8 mouse cellular contexts compared by ENCODE assay signal in the genomic region with DNA sequence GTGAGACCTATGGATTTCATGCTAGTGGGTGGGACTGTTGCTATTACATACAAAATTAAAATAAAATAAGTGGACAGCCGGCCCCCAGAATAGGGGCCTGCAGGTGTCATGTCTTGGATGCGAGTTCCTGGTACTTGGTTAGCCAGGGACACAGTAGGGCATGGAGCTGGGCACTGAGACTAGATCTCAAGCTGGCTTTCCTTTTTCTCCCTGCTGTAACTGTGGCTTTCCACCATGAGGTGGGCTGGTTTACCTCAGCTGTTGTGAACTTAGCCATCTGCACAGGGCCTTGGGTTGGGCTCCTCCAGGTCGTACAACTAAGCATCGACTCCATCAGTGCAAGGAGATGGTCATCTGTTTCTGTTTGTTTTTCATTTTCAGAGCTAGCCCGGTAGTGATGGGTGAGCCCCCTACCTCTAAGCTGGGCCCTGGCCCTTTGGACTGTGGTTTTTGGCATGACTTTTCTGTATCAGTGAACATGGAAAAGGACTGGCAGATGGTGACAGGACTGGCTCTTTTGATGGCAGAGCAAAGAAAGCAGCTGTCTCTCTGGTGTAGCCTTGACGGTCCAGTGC. TPM values are rescaled to one million over a fixed set of nuclear protein-coding genes. Genes with fewer than 3 reads are reported as not detected.
DNase-seq lines count a peak whose midpoint lies in the region; ATAC-seq and TF ChIP-seq lines count a peak whose summit lies in the region.
"Had no signal": no experiment of that assay in that cellular context is flagged by ENCODE, and none has a peak within 500 bp of the region (broad histone marks: within the 10 kb centered on the region; RNA-seq: fewer than 3 reads in every experiment).

No protein-coding gene starts in this region.

- peak overlapping the region; percentile 44 for H3K4me2 ChIP-seq in forebrain, embryonic 11.5 days (ENCODE audit: low read depth, low read length, severe bottlenecking)
- peak overlapping the region; percentile 65 for H3K4me2 ChIP-seq in neural tube, embryonic 15.5 days

- peaks cover 10% of the 10 kb centered on the region; the same call in 1 of the 2 replicates for H3K4me1 ChIP-seq in forebrain, embryonic 11.5 days (replicated peaks; ENCODE audit: control insufficient read depth, insufficient read depth, low read length)
- H3K4me1 ChIP-seq in limb, embryonic 10.5 days, result peaks cover 43% of the 10 kb centered on the region
- peaks cover 36% of the 10 kb centered on the region for H3K4me1 ChIP-seq in neural tube, embryonic 15.5 days

- no peaks in the 10 kb centered on the region for H3K9me3 ChIP-seq in forebrain, embryonic 11.5 days (ENCODE audit: control insufficient read depth, low read length)
- H3K9me3 ChIP-seq in limb, embryonic 10.5 days (replicated peaks), result no peaks in the 10 kb centered on the region
- H3K9me3 ChIP-seq in neural tube, embryonic 15.5 days (replicated peaks), result no peaks in the 10 kb centered on the region

- ATAC-seq in forebrain, embryonic 11.5 days (replicated peaks; ENCODE audit: low FRiP score), result no peak
- no peak for ATAC-seq in neural tube, embryonic 15.5 days (ENCODE audit: low FRiP score)

- peak overlapping the region; percentile 57 for H3K4me3 ChIP-seq in left cerebral cortex, adult 2 months
- peak overlapping the region; percentile 37; the same call in 1 of the 2 replicates for H3K4me3 ChIP-seq in forebrain, embryonic 11.5 days (ENCODE audit: low read depth, low read length)
- peak overlapping the region; percentile 54 for H3K4me3 ChIP-seq in limb, embryonic 10.5 days
- H3K4me3 ChIP-seq in neural tube, embryonic 15.5 days (replicated peaks), result peak overlapping the region; percentile 41; the same call in 1 of the 2 replicates

- no peaks in the 10 kb centered on the region for H3K36me3 ChIP-seq in forebrain, embryonic 11.5 days (ENCODE audit: control insufficient read depth, insufficient read depth, low read length)
- no peaks in the 10 kb centered on the region for H3K36me3 ChIP-seq in limb, embryonic 10.5 days
- no peaks in the 10 kb centered on the region for H3K36me3 ChIP-seq in neural tube, embryonic 15.5 days

- no peak for TF ChIP-seq CTCF in left cerebral cortex, adult 2 months (IDR thresholded peaks at IDR 0.05)

- H3K27ac ChIP-seq in left cerebral cortex, adult 2 months, result no peak overlapping the region
- no peak overlapping the region for H3K27ac ChIP-seq in forebrain, embryonic 11.5 days (ENCODE audit: low read depth, low read length)
- H3K27ac ChIP-seq in limb, embryonic 10.5 days, result no peak overlapping the region
- no peak overlapping the region for H3K27ac ChIP-seq in neural tube, embryonic 15.5 days (replicated peaks)

- no peak for DNase-seq in left cerebral cortex, adult 2 months (ENCODE audit: extremely low spot score in 1 of 2, low spot score in 2 of 2)
- DNase-seq in left cerebral cortex, postnatal 10 days (ENCODE audit: extremely low spot score in 1 of 2, low spot score in 2 of 2), result no peak
- no peak for DNase-seq in forebrain, embryonic 11.5 days (ENCODE audit: low spot score)
- DNase-seq in limb, embryonic 10.5 days (ENCODE audit: low spot score), result no peak
- no peak for DNase-seq in urinary bladder, adult 18-20 months (ENCODE audit: low spot score in 2 of 2)
- no peak for DNase-seq in adrenal gland, postnatal 14 days
- DNase-seq: adrenal gland, postnatal 10 days had no signal

- 71% methylated on average over 6 of the region's 6 CpGs for WGBS in forebrain, embryonic 11.5 days
- 71% methylated on average over 6 of the region's 6 CpGs for WGBS in limb, embryonic 10.5 days
- 71% methylated on average over 6 of the region's 6 CpGs for WGBS in neural tube, embryonic 15.5 days

- H3K9ac ChIP-seq in forebrain, embryonic 11.5 days (ENCODE audit: low read length), result no peak overlapping the region
- peak overlapping the region; percentile 24; the same call in 1 of the 2 replicates for H3K9ac ChIP-seq in neural tube, embryonic 15.5 days (replicated peaks)

- peaks cover 15% of the 10 kb centered on the region for H3K27me3 ChIP-seq in forebrain, embryonic 11.5 days (ENCODE audit: control insufficient read depth, insufficient read depth, low read length)
- peaks cover 33% of the 10 kb centered on the region for H3K27me3 ChIP-seq in limb, embryonic 10.5 days (ENCODE audit: low read depth, poor library complexity, severe bottlenecking)
- H3K27me3 ChIP-seq in neural tube, embryonic 15.5 days (replicated peaks), result peaks cover 32% of the 10 kb centered on the region

- intact Hi-C loops in left cerebral cortex, adult 2 months (cut with DNase I), result loop anchor here (5.0 to 10.0 kb wide), 2 partner anchors 146 to 401 kb away; a partner anchor contains a TSS
- intact Hi-C loops in left cerebral cortex, postnatal 10 days (cut with DNase I), result no loop called here

RNA-seq across cellular contexts. Expression of a gene that starts 3.8 kb away (rescaled TPM):
- 10 to 100 TPM; 11.4 to 12.3 TPM for total RNA-seq in left cerebral cortex, adult 2 months (2021)
- total RNA-seq in left cerebral cortex, postnatal 10 days (2021), result 1 to 10 TPM; 8.6 to 8.9 TPM
- polyA plus RNA-seq in forebrain, embryonic 11.5 days (2014; fragmentation: Nextera tagmentation; extraction: Ambion mirVana), result 3.4 and 4.6 TPM in 2 replicates
- polyA plus RNA-seq in limb, embryonic 10.5 days (2016; fragmentation: Nextera tagmentation; extraction: Ambion mirVana), result 3.9 and 6.2 TPM in 2 replicates
- 5.0 and 5.1 TPM in 2 replicates for polyA plus RNA-seq in neural tube, embryonic 15.5 days (2015; fragmentation: Nextera tagmentation; extraction: Ambion mirVana)
- total RNA-seq in adrenal gland, postnatal 14 days (2021), result 13.5 and 15.1 TPM in 2 replicates

RNA-seq across cellular contexts. Expression of a gene that starts 5.5 kb away (rescaled TPM):
- total RNA-seq in left cerebral cortex, adult 2 months (2021), result 10 to 100 TPM; 13.0 to 13.3 TPM
- 10 to 100 TPM; 11.9 to 13.5 TPM for total RNA-seq in left cerebral cortex, postnatal 10 days (2021)
- 12.5 and 14.1 TPM in 2 replicates for polyA plus RNA-seq in forebrain, embryonic 11.5 days (2014; fragmentation: Nextera tagmentation; extraction: Ambion mirVana)
- polyA plus RNA-seq in limb, embryonic 10.5 days (2016; fragmentation: Nextera tagmentation; extraction: Ambion mirVana), result 6.0 and 6.5 TPM in 2 replicates
- 10.8 and 12.3 TPM in 2 replicates for polyA plus RNA-seq in neural tube, embryonic 15.5 days (2015; fragmentation: Nextera tagmentation; extraction: Ambion mirVana)
- 0.93 and 1.9 TPM in 2 replicates for total RNA-seq in adrenal gland, postnatal 14 days (2021)

RNA-seq across cellular contexts. Expression of a gene that starts 42.7 kb away (rescaled TPM):
- total RNA-seq in left cerebral cortex, adult 2 months (2021), result 100 to 1,000 TPM in 1 of 2 experiments, 10 to 100 TPM in 1; 94.4 to 107 TPM
- 100 to 1,000 TPM in 1 of 2 experiments, 10 to 100 TPM in 1; 89.1 to 106 TPM for total RNA-seq in left cerebral cortex, postnatal 10 days (2021)
- polyA plus RNA-seq in forebrain, embryonic 11.5 days (2014; fragmentation: Nextera tagmentation; extraction: Ambion mirVana), result 92.7 and 96.0 TPM in 2 replicates
- 88.4 and 114 TPM in 2 replicates for polyA plus RNA-seq in limb, embryonic 10.5 days (2016; fragmentation: Nextera tagmentation; extraction: Ambion mirVana)
- polyA plus RNA-seq in neural tube, embryonic 15.5 days (2015; fragmentation: Nextera tagmentation; extraction: Ambion mirVana), result 87.6 and 88.5 TPM in 2 replicates
- 47.4 and 50.2 TPM in 2 replicates for total RNA-seq in adrenal gland, postnatal 14 days (2021)

RNA-seq across cellular contexts. Expression of a gene that starts 42.8 kb away (rescaled TPM):
- total RNA-seq in left cerebral cortex, adult 2 months (2021), result 10 to 100 TPM; 46.7 to 50.0 TPM
- total RNA-seq in left cerebral cortex, postnatal 10 days (2021), result 10 to 100 TPM; 35.1 to 36.2 TPM
- polyA plus RNA-seq in forebrain, embryonic 11.5 days (2014; fragmentation: Nextera tagmentation; extraction: Ambion mirVana), result 6.0 and 6.6 TPM in 2 replicates
- polyA plus RNA-seq in limb, embryonic 10.5 days (2016; fragmentation: Nextera tagmentation; extraction: Ambion mirVana), result 6.0 and 6.7 TPM in 2 replicates
- polyA plus RNA-seq in neural tube, embryonic 15.5 days (2015; fragmentation: Nextera tagmentation; extraction: Ambion mirVana), result 6.2 TPM in 2 replicates
- 9.1 and 10.3 TPM in 2 replicates for total RNA-seq in adrenal gland, postnatal 14 days (2021)
